8 mouse cellular contexts compared by ENCODE assay signal in genomic region chr4:148901275-148902052, GRCm38 (mm10).
DNase-seq lines count a peak whose midpoint lies in the region; ATAC-seq lines count a peak whose summit lies in the region.

No protein-coding gene starts in this region.

- peak; percentile 12; the same call in 1 of the 2 replicates for ATAC-seq in kidney, embryonic 15.5 days (replicated peaks; ENCODE audit: low FRiP score)
- ATAC-seq in hindbrain, embryonic 14.5 days (ENCODE audit: low FRiP score) = no peak; the same call in 1 of the 2 replicates
- peak; percentile 31 for ATAC-seq in midbrain, embryonic 11.5 days (ENCODE audit: low FRiP score)

- peak overlapping the region; percentile 60; the same call in 1 of the 2 replicates for H3K27ac ChIP-seq in kidney, embryonic 15.5 days
- H3K27ac ChIP-seq in hindbrain, embryonic 14.5 days = no peak overlapping the region
- no peak overlapping the region for H3K27ac ChIP-seq in midbrain, embryonic 11.5 days (ENCODE audit: low read depth, low read length)

- peak overlapping the region; percentile 76 for H3K4me3 ChIP-seq in kidney, embryonic 15.5 days (replicated peaks)
- peak overlapping the region; percentile 61 for H3K4me3 ChIP-seq in hindbrain, embryonic 14.5 days (replicated peaks; ENCODE audit: low read length)
- peak overlapping the region; percentile 57 for H3K4me3 ChIP-seq in midbrain, embryonic 11.5 days (ENCODE audit: low read depth, low read length)

- WGBS in kidney, embryonic 15.5 days = 1% methylated on average over 59 of the region's 64 CpGs
- WGBS in hindbrain, embryonic 14.5 days = under 1% methylated on average over 62 of the region's 64 CpGs
- under 1% methylated on average over 64 of the region's 64 CpGs for WGBS in midbrain, embryonic 11.5 days

- H3K36me3 ChIP-seq in kidney, embryonic 15.5 days = no peaks in the 10 kb centered on the region
- no peaks in the 10 kb centered on the region for H3K36me3 ChIP-seq in hindbrain, embryonic 14.5 days (replicated peaks; ENCODE audit: control insufficient read depth, insufficient read depth)
- H3K36me3 ChIP-seq in midbrain, embryonic 11.5 days (ENCODE audit: control insufficient read depth, insufficient read depth, low read length) = no peaks in the 10 kb centered on the region

- no peak for DNase-seq in kidney, adult 9 months
- DNase-seq in adrenal gland, postnatal 25 days = peak; percentile 33
- DNase-seq in hindbrain, embryonic 14.5 days (ENCODE audit: low spot score) = no peak
- DNase-seq in midbrain, embryonic 11.5 days (ENCODE audit: low spot score, missing footprints) = peak; percentile 95
- DNase-seq in thymus, postnatal 10 days (ENCODE audit: low spot score in 2 of 2) = peak; percentile 13 to 17
- DNase-seq in embryo, embryonic 10 days (ENCODE audit: low spot score) = no peak
- DNase-seq in embryo, embryonic 10.5 days (ENCODE audit: low spot score) = no peak

- H3K9me3 ChIP-seq in kidney, embryonic 15.5 days (replicated peaks) = no peaks in the 10 kb centered on the region
- no peaks in the 10 kb centered on the region for H3K9me3 ChIP-seq in hindbrain, embryonic 14.5 days (ENCODE audit: control insufficient read depth, low read length)
- H3K9me3 ChIP-seq in midbrain, embryonic 11.5 days (ENCODE audit: control insufficient read depth, low read length) = no peaks in the 10 kb centered on the region

- H3K27me3 ChIP-seq in kidney, embryonic 15.5 days = peaks cover 52% of the 10 kb centered on the region
- peaks cover 67% of the 10 kb centered on the region for H3K27me3 ChIP-seq in hindbrain, embryonic 14.5 days (ENCODE audit: control insufficient read depth, insufficient read depth, low read length)
- peaks cover 84% of the 10 kb centered on the region for H3K27me3 ChIP-seq in midbrain, embryonic 11.5 days (ENCODE audit: control insufficient read depth, insufficient read depth, low read length)

- H3K4me1 ChIP-seq in kidney, embryonic 15.5 days = peaks cover 57% of the 10 kb centered on the region
- H3K4me1 ChIP-seq in hindbrain, embryonic 14.5 days (replicated peaks; ENCODE audit: control insufficient read depth, insufficient read depth, low read length) = peaks cover 10% of the 10 kb centered on the region
- H3K4me1 ChIP-seq in midbrain, embryonic 11.5 days (ENCODE audit: control insufficient read depth, insufficient read depth, low read length) = peaks cover 8% of the 10 kb centered on the region

- H3K9ac ChIP-seq in kidney, embryonic 15.5 days = peak overlapping the region; percentile 73
- peak overlapping the region; percentile 44; the same call in 1 of the 2 replicates for H3K9ac ChIP-seq in hindbrain, embryonic 14.5 days
- H3K9ac ChIP-seq in midbrain, embryonic 11.5 days (ENCODE audit: low read length) = peak overlapping the region; percentile 47; the same call in 1 of the 2 replicates

- peak overlapping the region; percentile 97 for H3K4me2 ChIP-seq in kidney, embryonic 15.5 days
- peak overlapping the region; percentile 89 for H3K4me2 ChIP-seq in hindbrain, embryonic 14.5 days (replicated peaks)
- H3K4me2 ChIP-seq in midbrain, embryonic 11.5 days = peak overlapping the region; percentile 97

Comparison
In these comparisons a context has a peak if more than half of its experiments do, and no peak if none do; other contexts are left out.
1. DNase-seq: peak in adrenal gland, postnatal 25 days (single experiment), midbrain, embryonic 11.5 days (single experiment) and thymus, postnatal 10 days (2 of 2); none in kidney, adult 9 months (single experiment), hindbrain, embryonic 14.5 days (single experiment), embryo, embryonic 10 days (single experiment) and embryo, embryonic 10.5 days (single experiment).
2. Peak in every context shown above with its lines, with median percentiles within 50 percentile points of each other: H3K4me2 ChIP-seq, H3K4me3 ChIP-seq and H3K9ac ChIP-seq.